Mouse (Mus musculus) liver, embryonic 15.5 days (tissue): ENCODE results near the gene Bcl2a1d. TPM values are rescaled to one million over a fixed set of nuclear protein-coding genes. Genes with fewer than 3 reads are reported as not detected.
"Not testable (repeated sequence)": the region's sequence is repeated elsewhere in the genome, so short reads cannot be mapped to it uniquely, and the experiment has no call there.

Experiments used
- ATAC-seq: fragments of 200-750 bp; cut with Nextera tagmentation; 2 replicates; pipeline ENCODE4 v1.8.0; 2017; ENCODE audit warnings: moderate number of reproducible peaks, mild to moderate bottlenecking, moderate library complexity; ENCODE audit not compliant: insufficient read depth
- H3K27ac ChIP-seq: fragments of 300-500 bp; sonication (generic); replicated peaks from 2 replicates; pipeline ENCODE4 v1.5.1; 2015; ENCODE audit warnings: mild to moderate bottlenecking, inconsistent platforms
- H3K27me3 ChIP-seq: fragments of 300-500 bp; sonication (generic); 2 replicates; pipeline ENCODE4 v1.6.1; 2015; ENCODE audit warnings: mild to moderate bottlenecking, inconsistent platforms
- H3K36me3 ChIP-seq: fragments of 300-500 bp; sonication (generic); replicated peaks from 2 replicates; pipeline ENCODE4 v1.6.1; 2015; ENCODE audit warnings: moderate library complexity, mild to moderate bottlenecking, inconsistent platforms
- H3K4me1 ChIP-seq: fragments of 300-500 bp; sonication (generic); replicated peaks from 2 replicates; pipeline ENCODE4 v1.6.1; 2015; ENCODE audit warnings: inconsistent platforms
- H3K4me2 ChIP-seq: fragments of 300-500 bp; sonication (generic); 2 replicates; pipeline ENCODE4 v1.6.1; 2015; ENCODE audit warnings: moderate library complexity, mild to moderate bottlenecking, inconsistent platforms
- H3K4me3 ChIP-seq: fragments of 300-500 bp; sonication (generic); replicated peaks from 2 replicates; pipeline ENCODE4 v1.5.1; 2015; ENCODE audit warnings: mild to moderate bottlenecking, inconsistent platforms
- H3K9ac ChIP-seq: fragments of 300-500 bp; sonication (generic); 2 replicates; pipeline ENCODE4 v1.6.1; 2015; ENCODE audit warnings: moderate library complexity, mild to moderate bottlenecking, inconsistent platforms
- H3K9me3 ChIP-seq: fragments of 300-500 bp; sonication (generic); replicated peaks from 2 replicates; pipeline ENCODE4 v1.6.1; 2016; ENCODE audit warnings: inconsistent platforms
- WGBS: fragments of 180-500 bp; shearing (Covaris S2); methylation state at CpG from one replicate; pipeline ENCODE4 v1.1.7; 2015; ENCODE audit warnings: mixed read lengths; ENCODE audit not compliant: insufficient replicate concordance; 5-methylcytosine and 5-hydroxymethylcytosine counted together
- polyA plus RNA-seq: library from polyadenylated mRNA; unstranded; fragments of >200 nt; fragmentation: Nextera tagmentation; extraction: Ambion mirVana; gene quantifications from 2 replicates; pipeline ENCODE4 v1.2.1, GENCODE M21; 2015

The Bcl2a1d gene
- polyA plus RNA-seq, 1 experiment from 2014 or later, result 0.26 TPM

GRCm38 (mm10) chr9:88718593-88718992, 13.1 kb downstream of the Bcl2a1d start:
- H3K27ac ChIP-seq, H3K9me3 ChIP-seq, H3K27me3 ChIP-seq, ATAC-seq, H3K4me1 ChIP-seq, H3K36me3 ChIP-seq, H3K9ac ChIP-seq: not testable (repeated sequence)
- 71% methylated on average over 5 of the region's 5 CpGs for WGBS
- peak overlapping the region; percentile 50; the same call in 1 of the 2 replicates for H3K4me3 ChIP-seq
- H3K4me2 ChIP-seq, result peak overlapping the region; percentile 59

- H3K4me3 ChIP-seq, H3K27me3 ChIP-seq, H3K27ac ChIP-seq, H3K4me2 ChIP-seq, H3K4me1 ChIP-seq, H3K9me3 ChIP-seq, H3K9ac ChIP-seq, H3K36me3 ChIP-seq, ATAC-seq: not testable (repeated sequence)
- 28% methylated on average over 2 of the region's 2 CpGs for WGBS
These were observed 13.6 kb downstream of the Bcl2a1d start for GRCm38 (mm10) chr9:88718140-88718539.

GRCm38 (mm10) chr9:88714515-88714914, 17.2 kb downstream of the Bcl2a1d start:
- H3K27ac ChIP-seq, H3K9me3 ChIP-seq, H3K36me3 ChIP-seq, ATAC-seq, H3K9ac ChIP-seq, H3K4me3 ChIP-seq, H3K27me3 ChIP-seq, H3K4me2 ChIP-seq, H3K4me1 ChIP-seq: not testable (repeated sequence)
- 61% methylated on average over 5 of the region's 5 CpGs for WGBS

- ATAC-seq, result peak; percentile 57
- WGBS, result 59% methylated on average over 3 of the region's 3 CpGs
- not testable (repeated sequence) for H3K4me1 ChIP-seq, H3K4me3 ChIP-seq, H3K27ac ChIP-seq, H3K36me3 ChIP-seq, H3K9me3 ChIP-seq, H3K27me3 ChIP-seq, H3K4me2 ChIP-seq, H3K9ac ChIP-seq
These were observed 19.5 kb downstream of the Bcl2a1d start for GRCm38 (mm10) chr9:88712164-88712749.

- not testable (repeated sequence) for H3K9me3 ChIP-seq, H3K36me3 ChIP-seq, H3K4me1 ChIP-seq, H3K27me3 ChIP-seq, H3K4me2 ChIP-seq, H3K4me3 ChIP-seq, H3K9ac ChIP-seq, H3K27ac ChIP-seq
- WGBS, result 51% methylated on average over 4 of the region's 5 CpGs
- peak; percentile 39 for ATAC-seq
These were observed 20.7 kb downstream of the Bcl2a1d start for GRCm38 (mm10) chr9:88710910-88711438.

GRCm38 (mm10) chr9:88710439-88710838, 21.3 kb downstream of the Bcl2a1d start:
- not testable (repeated sequence) for H3K4me3 ChIP-seq, H3K4me1 ChIP-seq, H3K36me3 ChIP-seq, ATAC-seq, H3K27me3 ChIP-seq, H3K27ac ChIP-seq, H3K9me3 ChIP-seq, H3K9ac ChIP-seq, H3K4me2 ChIP-seq
- 63% methylated on average over 2 of the region's 2 CpGs for WGBS

- H3K27me3 ChIP-seq, H3K9ac ChIP-seq, ATAC-seq, H3K4me2 ChIP-seq, H3K4me3 ChIP-seq, H3K36me3 ChIP-seq, H3K9me3 ChIP-seq, H3K4me1 ChIP-seq, H3K27ac ChIP-seq: not testable (repeated sequence)
- WGBS, result 65% methylated on average over 5 of the region's 5 CpGs
These were observed 21.9 kb downstream of the Bcl2a1d start for GRCm38 (mm10) chr9:88709794-88710193.

- H3K36me3 ChIP-seq, result no peaks in the 10 kb centered on the region
- WGBS, result 61% methylated on average over 6 of the region's 6 CpGs
These were observed 22.4 kb downstream of the Bcl2a1d start for GRCm38 (mm10) chr9:88709304-88709703.

GRCm38 (mm10) chr9:88706700-88707099, 25.0 kb downstream of the Bcl2a1d start:
- Histone ChIP-seq H3K36me3 (no peaks in the 10 kb centered on the region), H3K4me1 (no peaks in the 10 kb centered on the region; the same call in 1 of the 2 replicates), H3K27ac (no peak overlapping the region), H3K9me3 (no peaks in the 10 kb centered on the region), H3K9ac (no peak overlapping the region), H3K4me3 (no peak overlapping the region), H3K27me3 (no peaks in the 10 kb centered on the region), H3K4me2 (no peak overlapping the region)
- WGBS, result 57% methylated on average over 4 of the region's 4 CpGs
- ATAC-seq, result no peak

More at GRCm38 (mm10) chr9:88709304-88709703, 22.4 kb downstream of the Bcl2a1d start:
- H3K4me2 ChIP-seq, result no peak overlapping the region
- H3K27me3 ChIP-seq, result no peaks in the 10 kb centered on the region
- no peak overlapping the region; the same call in 1 of the 2 replicates for H3K27ac ChIP-seq
- H3K4me3 ChIP-seq, result no peak overlapping the region
- ATAC-seq, result no peak
- no peak overlapping the region for H3K9ac ChIP-seq
- H3K9me3 ChIP-seq, result no peaks in the 10 kb centered on the region
- no peaks in the 10 kb centered on the region; the same call in 1 of the 2 replicates for H3K4me1 ChIP-seq

GRCm38 (mm10) chr9:88705157-88705556, 26.6 kb downstream of the Bcl2a1d start:
- H3K4me2 ChIP-seq, H3K4me1 ChIP-seq, H3K27me3 ChIP-seq, H3K9ac ChIP-seq, H3K4me3 ChIP-seq, ATAC-seq, H3K27ac ChIP-seq, H3K36me3 ChIP-seq, H3K9me3 ChIP-seq: not testable (repeated sequence)
- WGBS, result 46% methylated on average over 8 of the region's 8 CpGs

- not testable (repeated sequence) for ATAC-seq, H3K4me3 ChIP-seq, H3K4me2 ChIP-seq, H3K36me3 ChIP-seq, H3K9me3 ChIP-seq, H3K4me1 ChIP-seq, H3K27me3 ChIP-seq, H3K9ac ChIP-seq, H3K27ac ChIP-seq
- WGBS, result no CpG with 5 or more reads among the region's 2 CpGs
These were observed 33.0 kb downstream of the Bcl2a1d start for GRCm38 (mm10) chr9:88698746-88699145.

GRCm38 (mm10) chr9:88691307-88691706, 40.4 kb downstream of the Bcl2a1d start:
- 57% methylated on average over 2 of the region's 2 CpGs for WGBS
- ATAC-seq, H3K9ac ChIP-seq: not testable (repeated sequence)

More at GRCm38 (mm10) chr9:88691307-88691706, 40.4 kb downstream of the Bcl2a1d start:
- not testable (repeated sequence) for H3K4me2 ChIP-seq, H3K27ac ChIP-seq, H3K4me1 ChIP-seq, H3K9me3 ChIP-seq, H3K4me3 ChIP-seq, H3K27me3 ChIP-seq, H3K36me3 ChIP-seq
